Mouse (Mus musculus): ENCODE data around the gene Ep400. TPM values are rescaled to one million over a fixed set of nuclear protein-coding genes. Genes with fewer than 3 reads are reported as not detected.
A peak's percentile ranks its signal among the peaks of the same experiment; 100 is the strongest.

Gene Ep400
- polyA plus RNA-seq, 1 experiment from 2014 or later: 45.5 TPM

DNA sequence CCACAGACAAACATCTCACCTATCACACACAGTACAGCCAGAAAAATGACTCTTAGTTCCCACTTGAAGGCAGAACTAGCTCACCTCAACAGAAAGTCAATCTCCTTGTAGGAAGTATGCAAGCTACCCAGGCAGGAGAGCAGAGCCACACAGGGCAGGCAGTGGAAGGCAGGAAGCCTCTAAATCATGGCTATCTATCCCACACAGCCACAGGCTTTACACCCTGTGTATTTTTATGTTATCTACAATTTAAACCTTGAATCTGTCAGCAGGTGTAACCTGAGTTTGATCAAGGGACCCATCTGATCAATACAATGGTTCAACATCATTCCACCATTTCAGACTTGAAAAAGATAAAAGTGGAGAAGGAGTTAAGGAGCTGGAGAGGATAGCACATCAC, 32.3 kb upstream of the Ep400 start:
- Histone ChIP-seq H3K27me3 (ENCODE audit: control insufficient read depth, insufficient read depth, low read length) (no peaks in the 10 kb centered on the region), H3K9ac (no peak overlapping the region), H3K9me3 (ENCODE audit: control insufficient read depth, low read length) (no peaks in the 10 kb centered on the region), H3K4me1 (replicated peaks; ENCODE audit: control insufficient read depth, insufficient read depth, low read length) (peaks cover 20% of the 10 kb centered on the region), H3K4me3 (replicated peaks; ENCODE audit: low read length) (no peak overlapping the region), H3K36me3 (replicated peaks; ENCODE audit: control insufficient read depth, insufficient read depth) (peaks cover 61% of the 10 kb centered on the region), H3K27ac (no peak overlapping the region), H3K4me2 (replicated peaks) (no peak overlapping the region)
- no peak for DNase-seq (ENCODE audit: low spot score)
- no peak for ATAC-seq (ENCODE audit: low FRiP score)

DNA sequence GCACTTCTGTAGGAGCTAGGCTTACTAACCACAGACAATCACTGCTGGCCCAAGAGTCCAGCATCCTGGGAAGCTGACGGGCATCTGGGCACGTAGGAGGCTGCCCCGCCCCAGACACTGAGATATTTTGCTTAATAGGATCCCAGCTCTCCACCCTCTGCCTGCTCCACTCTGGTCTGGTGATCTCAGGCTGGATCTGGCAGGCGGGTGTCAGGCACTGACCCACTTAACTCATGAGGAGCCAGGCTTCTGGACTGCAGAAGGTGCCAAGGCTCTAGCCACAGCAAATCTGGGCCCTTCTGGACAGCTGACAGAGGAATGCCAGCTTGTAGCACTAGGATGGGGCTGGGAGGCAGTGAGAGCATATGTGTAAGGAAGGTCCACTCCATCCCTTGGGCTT, 31.7 kb upstream of the Ep400 start:
- peaks cover 14% of the 10 kb centered on the region for H3K4me1 ChIP-seq (replicated peaks; ENCODE audit: control insufficient read depth, insufficient read depth, low read length)
- 89% methylated on average over 4 of the region's 4 CpGs for WGBS
- H3K4me2 ChIP-seq (replicated peaks): no peak overlapping the region
- no peaks in the 10 kb centered on the region for H3K9me3 ChIP-seq (ENCODE audit: control insufficient read depth, low read length)
- no peak overlapping the region for H3K27ac ChIP-seq
- ATAC-seq (ENCODE audit: low FRiP score): no peak
- H3K4me3 ChIP-seq (replicated peaks; ENCODE audit: low read length): no peak overlapping the region
- no peaks in the 10 kb centered on the region for H3K27me3 ChIP-seq (ENCODE audit: control insufficient read depth, insufficient read depth, low read length)
- no peak for DNase-seq (ENCODE audit: low spot score)
- peaks cover 67% of the 10 kb centered on the region for H3K36me3 ChIP-seq (replicated peaks; ENCODE audit: control insufficient read depth, insufficient read depth)
- H3K9ac ChIP-seq: no peak overlapping the region

DNA sequence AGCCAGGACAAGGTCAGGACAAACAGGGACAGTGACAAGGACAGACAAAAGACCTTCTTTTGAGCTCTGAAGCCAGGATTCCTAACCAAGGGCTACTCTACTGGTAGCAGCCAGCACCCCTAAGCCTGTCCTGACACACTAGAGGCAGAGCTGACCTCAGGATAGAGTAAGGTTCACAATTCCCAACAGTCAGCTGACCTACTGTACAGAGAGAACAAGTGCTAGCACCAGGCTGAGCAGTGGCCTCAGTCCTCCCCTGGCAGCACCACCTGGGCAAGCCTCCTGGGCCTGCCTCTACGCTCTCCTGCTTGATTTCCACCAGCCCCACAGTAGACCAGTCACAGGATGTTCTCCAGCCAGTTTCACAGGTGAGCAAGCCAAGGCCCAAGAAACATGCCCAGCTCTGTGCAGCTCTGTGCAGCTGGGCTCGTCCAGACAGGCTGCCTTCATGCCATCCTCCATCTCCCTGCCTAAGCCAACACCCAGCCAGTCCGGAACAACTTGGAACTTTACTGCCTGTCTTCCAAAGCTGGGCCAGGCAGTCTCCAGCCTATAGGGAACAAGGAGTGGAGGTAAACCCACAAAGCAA, 30.6 kb upstream of the Ep400 start:
- 98% methylated on average over 3 of the region's 3 CpGs for WGBS
- peaks cover 3% of the 10 kb centered on the region for H3K4me1 ChIP-seq (replicated peaks; ENCODE audit: control insufficient read depth, insufficient read depth, low read length)
- H3K4me3 ChIP-seq (replicated peaks; ENCODE audit: low read length): no peak overlapping the region
- H3K9me3 ChIP-seq (ENCODE audit: control insufficient read depth, low read length): no peaks in the 10 kb centered on the region
- H3K27ac ChIP-seq: no peak overlapping the region
- ATAC-seq (ENCODE audit: low FRiP score) (no peak), DNase-seq (ENCODE audit: low spot score) (no peak)
- H3K27me3 ChIP-seq (ENCODE audit: control insufficient read depth, insufficient read depth, low read length): no peaks in the 10 kb centered on the region
- no peak overlapping the region for H3K9ac ChIP-seq
- H3K36me3 ChIP-seq (replicated peaks; ENCODE audit: control insufficient read depth, insufficient read depth): peaks cover 74% of the 10 kb centered on the region
- no peak overlapping the region for H3K4me2 ChIP-seq (replicated peaks)

DNA sequence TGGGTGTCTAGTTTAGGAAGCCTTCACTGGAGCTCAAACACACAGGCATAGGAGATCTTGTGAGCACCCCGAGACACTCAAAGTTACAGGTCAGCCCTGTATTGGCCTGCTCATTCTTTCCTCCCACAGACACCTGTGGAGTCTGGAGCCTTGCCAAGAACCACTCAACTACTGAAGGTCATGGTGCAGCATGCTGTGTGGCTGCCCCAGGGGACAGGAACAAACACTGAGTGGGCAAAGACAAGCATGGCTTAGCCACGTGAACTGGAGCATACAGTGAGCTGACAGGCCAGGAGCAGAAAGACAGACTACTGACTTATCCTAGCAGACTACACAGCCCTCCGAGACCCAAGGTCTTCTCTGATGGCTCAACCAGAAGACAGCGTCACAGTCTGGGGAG, 27.2 kb upstream of the Ep400 start:
- DNase-seq (ENCODE audit: low spot score): no peak
- no peaks in the 10 kb centered on the region for H3K9me3 ChIP-seq (ENCODE audit: control insufficient read depth, low read length)
- no peaks in the 10 kb centered on the region for H3K4me1 ChIP-seq (replicated peaks; ENCODE audit: control insufficient read depth, insufficient read depth, low read length)
- no peaks in the 10 kb centered on the region for H3K27me3 ChIP-seq (ENCODE audit: control insufficient read depth, insufficient read depth, low read length)
- no peak overlapping the region for H3K4me3 ChIP-seq (replicated peaks; ENCODE audit: low read length)
- WGBS: 70% methylated on average over 4 of the region's 4 CpGs
- H3K36me3 ChIP-seq (replicated peaks; ENCODE audit: control insufficient read depth, insufficient read depth): peaks cover 87% of the 10 kb centered on the region
- ATAC-seq (ENCODE audit: low FRiP score): no peak
- H3K27ac ChIP-seq: no peak overlapping the region
- H3K9ac ChIP-seq: no peak overlapping the region
- no peak overlapping the region for H3K4me2 ChIP-seq (replicated peaks)

DNA sequence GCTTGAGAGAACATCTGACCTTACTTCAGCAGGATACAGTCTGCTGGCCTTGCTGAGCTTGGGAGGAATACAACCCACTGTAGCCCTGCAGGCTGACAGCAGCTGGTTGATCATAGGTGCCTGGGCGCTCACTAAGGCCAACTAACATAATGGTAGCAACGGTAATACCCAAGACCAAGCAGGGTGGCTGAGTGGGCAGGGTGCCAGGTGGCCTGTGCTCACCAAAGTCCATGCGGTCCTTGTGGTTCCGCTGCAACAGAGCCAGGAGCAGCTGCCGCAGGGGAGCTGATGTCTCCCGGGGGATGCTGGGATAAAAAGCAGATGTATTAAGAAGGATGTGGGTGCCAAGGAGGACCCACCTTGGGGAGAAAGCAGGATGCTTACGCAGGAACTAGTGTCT, 23.8 kb upstream of the Ep400 start:
- H3K36me3 ChIP-seq (replicated peaks; ENCODE audit: control insufficient read depth, insufficient read depth): peaks cover 99% of the 10 kb centered on the region
- H3K9ac ChIP-seq: no peak overlapping the region
- no peak for ATAC-seq (ENCODE audit: low FRiP score)
- H3K4me2 ChIP-seq (replicated peaks): no peak overlapping the region
- H3K9me3 ChIP-seq (ENCODE audit: control insufficient read depth, low read length): no peaks in the 10 kb centered on the region
- 89% methylated on average over 7 of the region's 7 CpGs for WGBS
- H3K27ac ChIP-seq: no peak overlapping the region
- H3K4me3 ChIP-seq (replicated peaks; ENCODE audit: low read length): no peak overlapping the region
- no peaks in the 10 kb centered on the region for H3K4me1 ChIP-seq (replicated peaks; ENCODE audit: control insufficient read depth, insufficient read depth, low read length)
- DNase-seq (ENCODE audit: low spot score): no peak
- H3K27me3 ChIP-seq (ENCODE audit: control insufficient read depth, insufficient read depth, low read length): no peaks in the 10 kb centered on the region

DNA sequence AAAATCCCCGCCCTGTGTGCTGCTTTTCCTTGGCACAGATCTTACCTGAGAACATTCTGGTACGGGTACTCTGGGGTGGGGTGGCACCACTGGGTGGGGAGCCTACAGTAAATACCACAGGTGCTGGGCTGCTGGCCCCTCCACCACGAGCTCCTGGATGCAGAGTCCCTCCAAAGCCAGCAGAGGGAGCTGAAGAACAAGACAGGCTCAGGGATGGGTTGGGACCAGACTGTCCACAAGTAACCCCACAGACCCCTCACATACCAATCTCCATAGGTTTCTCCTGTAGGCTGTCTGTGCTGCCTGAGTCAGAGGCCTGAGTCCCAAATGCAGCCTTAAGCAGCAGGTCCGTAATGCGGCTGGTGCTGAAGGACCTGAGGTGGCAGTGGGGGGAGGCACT, 18.2 kb upstream of the Ep400 start:
- ATAC-seq (ENCODE audit: low FRiP score): peak; percentile 66; the same call in 1 of the 2 replicates
- H3K36me3 ChIP-seq (replicated peaks; ENCODE audit: control insufficient read depth, insufficient read depth): peaks cover 92% of the 10 kb centered on the region
- 68% methylated on average over 5 of the region's 5 CpGs for WGBS

DNA sequence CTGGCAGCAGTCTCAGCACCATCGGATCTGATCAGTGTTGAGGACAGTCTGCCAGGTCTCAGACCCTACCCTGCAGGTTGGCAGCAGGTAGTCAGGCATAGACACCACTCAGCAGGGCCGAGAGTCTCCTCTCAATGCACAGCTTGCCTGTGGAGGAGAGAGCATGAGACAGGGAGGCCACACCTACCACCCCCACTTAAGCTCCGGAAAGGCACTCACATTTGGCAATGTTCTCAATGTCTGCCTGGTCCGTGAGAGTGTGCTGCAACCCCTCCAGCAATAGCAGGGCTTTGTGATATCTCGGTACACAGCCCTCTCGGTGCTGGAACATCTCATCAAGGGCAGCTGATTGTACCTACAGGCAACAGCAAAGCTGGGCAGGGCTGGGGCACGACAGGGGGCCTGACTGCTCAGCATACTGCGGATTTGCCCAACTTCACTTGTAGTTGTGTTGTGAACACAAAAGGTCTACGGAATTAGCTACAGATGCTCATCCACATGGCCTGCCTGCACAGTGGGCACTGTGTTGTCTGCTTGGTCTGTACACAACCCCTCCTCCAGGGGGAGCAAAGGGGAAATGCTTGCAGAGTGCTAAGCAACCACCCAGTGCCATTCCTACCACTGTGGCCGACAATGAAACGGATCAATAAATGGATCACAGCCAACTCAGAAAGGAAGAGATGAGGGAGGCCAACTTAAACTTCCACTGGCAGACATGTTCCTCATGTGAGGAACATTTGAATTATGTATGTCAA, 15.7 kb upstream of the Ep400 start:
- Histone ChIP-seq H3K9me3 (ENCODE audit: control insufficient read depth, low read length) (no peaks in the 10 kb centered on the region), H3K27me3 (ENCODE audit: control insufficient read depth, insufficient read depth, low read length) (no peaks in the 10 kb centered on the region), H3K9ac (no peak overlapping the region), H3K4me3 (replicated peaks; ENCODE audit: low read length) (no peak overlapping the region), H3K4me2 (replicated peaks) (no peak overlapping the region), H3K4me1 (replicated peaks; ENCODE audit: control insufficient read depth, insufficient read depth, low read length) (no peaks in the 10 kb centered on the region), H3K27ac (no peak overlapping the region), H3K36me3 (replicated peaks; ENCODE audit: control insufficient read depth, insufficient read depth) (peaks cover 67% of the 10 kb centered on the region)
- DNase-seq (ENCODE audit: low spot score) (no peak), ATAC-seq (ENCODE audit: low FRiP score) (no peak)
- WGBS: 79% methylated on average over 11 of the region's 11 CpGs

More for the DNA sequence above, 18.2 kb upstream of the Ep400 start:
- H3K4me1 ChIP-seq (replicated peaks; ENCODE audit: control insufficient read depth, insufficient read depth, low read length): no peaks in the 10 kb centered on the region
- H3K27ac ChIP-seq: no peak overlapping the region
- DNase-seq (ENCODE audit: low spot score): peak; percentile 69
- no peaks in the 10 kb centered on the region for H3K9me3 ChIP-seq (ENCODE audit: control insufficient read depth, low read length)
- no peak overlapping the region for H3K9ac ChIP-seq
- no peaks in the 10 kb centered on the region for H3K27me3 ChIP-seq (ENCODE audit: control insufficient read depth, insufficient read depth, low read length)
- H3K4me2 ChIP-seq (replicated peaks): no peak overlapping the region
- H3K4me3 ChIP-seq (replicated peaks; ENCODE audit: low read length): no peak overlapping the region

DNA sequence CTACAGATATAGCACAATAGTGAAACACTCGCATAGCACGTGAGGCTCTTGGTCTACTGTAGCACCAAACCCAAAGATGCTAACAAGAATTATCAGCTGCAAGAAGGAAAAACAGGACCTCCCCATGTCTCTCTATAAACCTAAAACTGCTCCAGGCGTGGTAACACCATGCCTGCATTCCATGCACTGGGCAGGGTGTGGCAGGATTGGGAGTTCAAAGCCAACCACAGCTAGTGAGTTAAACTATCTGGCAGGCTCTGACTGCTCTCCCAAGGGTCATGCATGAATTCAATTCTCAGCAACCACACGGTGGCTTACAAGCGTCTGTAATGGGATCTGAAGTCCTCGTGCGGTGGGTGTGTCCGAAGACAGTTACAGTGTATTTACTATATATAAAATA, 12.6 kb upstream of the Ep400 start:
- DNase-seq (ENCODE audit: low spot score) (no peak), ATAC-seq (ENCODE audit: low FRiP score) (no peak)
- Histone ChIP-seq H3K4me2 (replicated peaks) (no peak overlapping the region), H3K27me3 (ENCODE audit: control insufficient read depth, insufficient read depth, low read length) (no peaks in the 10 kb centered on the region), H3K9me3 (ENCODE audit: control insufficient read depth, low read length) (no peaks in the 10 kb centered on the region), H3K36me3 (replicated peaks; ENCODE audit: control insufficient read depth, insufficient read depth) (peaks cover 36% of the 10 kb centered on the region), H3K27ac (no peak overlapping the region), H3K4me1 (replicated peaks; ENCODE audit: control insufficient read depth, insufficient read depth, low read length) (peaks cover 6% of the 10 kb centered on the region; the same call in 1 of the 2 replicates), H3K4me3 (replicated peaks; ENCODE audit: low read length) (no peak overlapping the region), H3K9ac (no peak overlapping the region)
- WGBS: 73% methylated on average over 8 of the region's 8 CpGs

DNA sequence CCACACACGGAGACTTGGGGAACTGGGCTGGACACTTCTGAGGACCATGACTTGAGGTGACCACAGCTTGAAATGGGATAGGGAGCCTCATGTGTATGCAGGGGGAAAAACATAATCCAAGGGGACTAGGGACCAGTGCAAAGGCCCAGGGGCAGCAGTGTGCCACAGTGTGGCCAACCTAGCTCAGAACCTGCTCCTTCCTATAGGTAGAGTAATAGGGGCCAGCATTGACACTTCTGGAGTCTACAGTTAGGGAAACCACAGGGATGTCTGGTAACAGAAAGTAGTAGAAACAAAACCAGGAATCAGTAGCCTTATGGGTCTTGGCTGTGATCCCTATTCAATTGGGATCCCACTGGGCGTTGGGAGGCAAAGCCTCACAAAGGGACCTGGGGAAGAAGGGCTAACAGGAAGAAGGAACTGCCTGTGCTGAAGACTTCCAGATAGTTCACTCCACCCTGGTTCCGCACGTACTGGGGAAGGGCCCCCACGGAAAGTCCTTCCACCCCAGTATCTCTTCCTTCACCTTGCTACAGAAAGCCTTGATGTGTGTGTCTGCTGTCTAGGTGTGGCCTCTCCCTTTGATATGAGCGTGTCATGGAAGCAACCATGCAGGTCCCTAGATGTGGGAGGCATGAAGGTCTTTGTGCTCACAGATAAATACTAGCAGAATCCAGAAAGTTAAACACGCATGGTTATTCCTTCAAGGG, 11.2 kb upstream of the Ep400 start:
- H3K36me3 ChIP-seq (replicated peaks; ENCODE audit: control insufficient read depth, insufficient read depth): peaks cover 22% of the 10 kb centered on the region
- H3K4me2 ChIP-seq (replicated peaks): no peak overlapping the region
- 85% methylated on average over 7 of the region's 7 CpGs for WGBS
- H3K4me1 ChIP-seq (replicated peaks; ENCODE audit: control insufficient read depth, insufficient read depth, low read length): peaks cover 6% of the 10 kb centered on the region; the same call in 1 of the 2 replicates
- no peak overlapping the region for H3K9ac ChIP-seq
- H3K27ac ChIP-seq: no peak overlapping the region
- H3K9me3 ChIP-seq (ENCODE audit: control insufficient read depth, low read length): no peaks in the 10 kb centered on the region
- ATAC-seq (ENCODE audit: low FRiP score) (no peak), DNase-seq (ENCODE audit: low spot score) (no peak)
- no peaks in the 10 kb centered on the region for H3K27me3 ChIP-seq (ENCODE audit: control insufficient read depth, insufficient read depth, low read length)
- H3K4me3 ChIP-seq (replicated peaks; ENCODE audit: low read length): no peak overlapping the region

All from hindbrain, embryonic 14.5 days (tissue).